Mouse (Mus musculus): ENCODE data around the gene Gm42517. TPM values are rescaled to one million over a fixed set of nuclear protein-coding genes. Genes with fewer than 3 reads are reported as not detected.

Gene Gm42517
- polyA plus RNA-seq, 1 experiment from 2014 or later, result not detected

- Histone ChIP-seq H3K36me3 (ENCODE audit: insufficient read depth) (no peaks in the 10 kb centered on the region), H3K9me3 (ENCODE audit: low read depth, low read length) (no peaks in the 10 kb centered on the region), H3K27ac (ENCODE audit: low read depth) (no peak overlapping the region), H3K4me3 (ENCODE audit: low read depth, low read length) (no peak overlapping the region), H3K27me3 (ENCODE audit: insufficient read depth, low read length) (no peaks in the 10 kb centered on the region), H3K4me2 (no peak overlapping the region), H3K4me1 (ENCODE audit: insufficient read depth) (no peaks in the 10 kb centered on the region), H3K9ac (no peak overlapping the region)
- WGBS, result 58% methylated on average over 4 of the region's 4 CpGs
- DNase-seq (no peak), ATAC-seq (ENCODE audit: insufficient read depth) (no peak)
- no peak for TF ChIP-seq CTCF (IDR thresholded peaks at IDR 0.05; ENCODE audit: low read depth)
Observed at GRCm38 (mm10) chr5:108386449-108386848, 18.7 kb upstream of the Gm42517 start.

GRCm38 (mm10) chr5:108385632-108386031 lies 17.9 kb upstream of the Gm42517 start:
- H3K36me3 ChIP-seq (ENCODE audit: insufficient read depth), result no peaks in the 10 kb centered on the region
- no peak overlapping the region for H3K9ac ChIP-seq
- no peaks in the 10 kb centered on the region for H3K27me3 ChIP-seq (ENCODE audit: insufficient read depth, low read length)
- H3K4me3 ChIP-seq (ENCODE audit: low read depth, low read length), result no peak overlapping the region
- no peak for TF ChIP-seq CTCF (IDR thresholded peaks at IDR 0.05; ENCODE audit: low read depth)
- no peak for ATAC-seq (ENCODE audit: insufficient read depth)
- H3K9me3 ChIP-seq (ENCODE audit: low read depth, low read length), result no peaks in the 10 kb centered on the region
- H3K27ac ChIP-seq (ENCODE audit: low read depth), result no peak overlapping the region
- H3K4me2 ChIP-seq, result no peak overlapping the region
- DNase-seq, result no peak
- no peaks in the 10 kb centered on the region for H3K4me1 ChIP-seq (ENCODE audit: insufficient read depth)
- WGBS, result 80% methylated on average over 2 of the region's 2 CpGs

- 80% methylated on average over 4 of the region's 4 CpGs for WGBS
- H3K27ac ChIP-seq (ENCODE audit: low read depth), result no peak overlapping the region
- H3K4me3 ChIP-seq (ENCODE audit: low read depth, low read length), result no peak overlapping the region
- H3K9me3 ChIP-seq (ENCODE audit: low read depth, low read length), result no peaks in the 10 kb centered on the region
- ATAC-seq (ENCODE audit: insufficient read depth), result no peak
- DNase-seq, result no peak
- no peaks in the 10 kb centered on the region for H3K4me1 ChIP-seq (ENCODE audit: insufficient read depth)
- no peak for TF ChIP-seq CTCF (IDR thresholded peaks at IDR 0.05; ENCODE audit: low read depth)
- H3K4me2 ChIP-seq, result no peak overlapping the region
- no peak overlapping the region for H3K9ac ChIP-seq
- H3K27me3 ChIP-seq (ENCODE audit: insufficient read depth, low read length), result 0 out of 2 replicates have a peak, but pooled peaks cover under 1% of the 10 kb centered on the region
- no peaks in the 10 kb centered on the region for H3K36me3 ChIP-seq (ENCODE audit: insufficient read depth)
Observed at GRCm38 (mm10) chr5:108378346-108378745, 10.6 kb upstream of the Gm42517 start.

- no peak overlapping the region for H3K4me2 ChIP-seq
- H3K4me3 ChIP-seq (ENCODE audit: low read depth, low read length), result no peak overlapping the region
- TF ChIP-seq CTCF (IDR thresholded peaks at IDR 0.05; ENCODE audit: low read depth), result no peak
- H3K9me3 ChIP-seq (ENCODE audit: low read depth, low read length), result no peaks in the 10 kb centered on the region
- ATAC-seq (ENCODE audit: insufficient read depth) (no peak), DNase-seq (no peak)
- H3K27ac ChIP-seq (ENCODE audit: low read depth), result no peak overlapping the region
- peaks cover 19% of the 10 kb centered on the region for H3K27me3 ChIP-seq (ENCODE audit: insufficient read depth, low read length)
- 68% methylated on average over 1 of the region's 1 CpGs for WGBS
- H3K4me1 ChIP-seq (ENCODE audit: insufficient read depth), result no peaks in the 10 kb centered on the region
- H3K9ac ChIP-seq, result no peak overlapping the region
- no peaks in the 10 kb centered on the region for H3K36me3 ChIP-seq (ENCODE audit: insufficient read depth)
Observed at GRCm38 (mm10) chr5:108376059-108376458, 8.3 kb upstream of the Gm42517 start.

- peaks cover 39% of the 10 kb centered on the region for H3K27me3 ChIP-seq (ENCODE audit: insufficient read depth, low read length)
- no peak for TF ChIP-seq CTCF (IDR thresholded peaks at IDR 0.05; ENCODE audit: low read depth)
- WGBS, result 70% methylated on average over 5 of the region's 5 CpGs
- no peak overlapping the region for H3K27ac ChIP-seq (ENCODE audit: low read depth)
- DNase-seq (no peak), ATAC-seq (ENCODE audit: insufficient read depth) (no peak)
- H3K4me3 ChIP-seq (ENCODE audit: low read depth, low read length), result no peak overlapping the region
- no peaks in the 10 kb centered on the region for H3K9me3 ChIP-seq (ENCODE audit: low read depth, low read length)
- no peak overlapping the region for H3K4me2 ChIP-seq
- no peaks in the 10 kb centered on the region for H3K36me3 ChIP-seq (ENCODE audit: insufficient read depth)
- no peaks in the 10 kb centered on the region for H3K4me1 ChIP-seq (ENCODE audit: insufficient read depth)
- no peak overlapping the region for H3K9ac ChIP-seq
Observed at GRCm38 (mm10) chr5:108374079-108374478, 6.4 kb upstream of the Gm42517 start.

- H3K4me3 ChIP-seq (ENCODE audit: low read depth, low read length), result no peak overlapping the region
- ATAC-seq (ENCODE audit: insufficient read depth) (no peak), DNase-seq (no peak)
- H3K27me3 ChIP-seq (ENCODE audit: insufficient read depth, low read length), result peaks cover 79% of the 10 kb centered on the region
- no peak for TF ChIP-seq CTCF (IDR thresholded peaks at IDR 0.05; ENCODE audit: low read depth)
- H3K4me2 ChIP-seq, result no peak overlapping the region
- peaks cover 11% of the 10 kb centered on the region; the same call in 1 of the 2 replicates for H3K4me1 ChIP-seq (ENCODE audit: insufficient read depth)
- H3K36me3 ChIP-seq (ENCODE audit: insufficient read depth), result no peaks in the 10 kb centered on the region
- H3K9ac ChIP-seq, result no peak overlapping the region
- 2% methylated on average over 6 of the region's 6 CpGs for WGBS
- H3K9me3 ChIP-seq (ENCODE audit: low read depth, low read length), result no peaks in the 10 kb centered on the region
- H3K27ac ChIP-seq (ENCODE audit: low read depth), result no peak overlapping the region
Observed at GRCm38 (mm10) chr5:108369964-108370363, 2.2 kb upstream of the Gm42517 start.

- ATAC-seq (ENCODE audit: insufficient read depth) (no peak), DNase-seq (peak; percentile 67)
- peak overlapping the region; percentile 50 for H3K4me3 ChIP-seq (ENCODE audit: low read depth, low read length)
- peak overlapping the region; percentile 52 for H3K4me2 ChIP-seq
- no peak overlapping the region for H3K9ac ChIP-seq
- H3K27me3 ChIP-seq (ENCODE audit: insufficient read depth, low read length), result peaks cover 88% of the 10 kb centered on the region
- under 1% methylated on average over 49 of the region's 49 CpGs for WGBS
- H3K4me1 ChIP-seq (ENCODE audit: insufficient read depth), result peaks cover 11% of the 10 kb centered on the region; the same call in 1 of the 2 replicates
- no peak overlapping the region for H3K27ac ChIP-seq (ENCODE audit: low read depth)
- no peak for TF ChIP-seq CTCF (IDR thresholded peaks at IDR 0.05; ENCODE audit: low read depth)
- no peaks in the 10 kb centered on the region for H3K9me3 ChIP-seq (ENCODE audit: low read depth, low read length)
- H3K36me3 ChIP-seq (ENCODE audit: insufficient read depth), result no peaks in the 10 kb centered on the region
Observed at GRCm38 (mm10) chr5:108368851-108369621, 1.3 kb upstream of the Gm42517 start.
